ENCODE assay signal across 8 mouse cellular contexts in genomic region chr12:26067866-26068684, GRCm38 (mm10).
A peak's percentile ranks its signal among the peaks of the same experiment; 100 is the strongest.
DNase-seq lines count a peak whose midpoint lies in the region; ATAC-seq and TF ChIP-seq lines count a peak whose summit lies in the region.

No protein-coding gene starts in this region.

- H3K4me2 ChIP-seq in forebrain, embryonic 13.5 days, result peak overlapping the region; percentile 55
- H3K4me2 ChIP-seq in hindbrain, embryonic 14.5 days (replicated peaks), result peak overlapping the region; percentile 42
- H3K4me2 ChIP-seq in midbrain, embryonic 16.5 days (ENCODE audit: low read length), result peak overlapping the region; percentile 41

- H3K27ac ChIP-seq in forebrain, embryonic 13.5 days, result peak overlapping the region; percentile 44; the same call in 1 of the 2 replicates
- H3K27ac ChIP-seq in hindbrain, embryonic 14.5 days, result no peak overlapping the region
- no peak overlapping the region for H3K27ac ChIP-seq in liver, adult 2 months (replicated peaks; ENCODE audit: insufficient read depth, low read depth, low read length)
- no peak overlapping the region for H3K27ac ChIP-seq in midbrain, embryonic 16.5 days (ENCODE audit: low read length)

- ATAC-seq in forebrain, embryonic 13.5 days, result peak; percentile 53; the same call in 1 of the 2 replicates
- ATAC-seq in hindbrain, embryonic 14.5 days (ENCODE audit: low FRiP score), result no peak; the same call in 1 of the 2 replicates
- peak; percentile 62 for ATAC-seq in midbrain, embryonic 16.5 days
- ATAC-seq in cerebellum, adult (ENCODE audit: insufficient number of reproducible peaks, low FRiP score, low TSS enrichment), result no peak

- H3K36me3 ChIP-seq in forebrain, embryonic 13.5 days (ENCODE audit: poor library complexity, severe bottlenecking), result no peaks in the 10 kb centered on the region
- no peaks in the 10 kb centered on the region for H3K36me3 ChIP-seq in hindbrain, embryonic 14.5 days (replicated peaks; ENCODE audit: control insufficient read depth, insufficient read depth)
- H3K36me3 ChIP-seq in liver, adult 2 months (ENCODE audit: control insufficient read depth, insufficient read depth, low read length), result no peaks in the 10 kb centered on the region
- H3K36me3 ChIP-seq in midbrain, embryonic 16.5 days (ENCODE audit: control insufficient read depth, insufficient read depth, low read length), result no peaks in the 10 kb centered on the region

- TF ChIP-seq POLR2A in liver, adult 2 months (IDR thresholded peaks at IDR 0.05; ENCODE audit: extremely low read depth, insufficient read depth, low read length), result no peak

- peak overlapping the region; percentile 53 for H3K9ac ChIP-seq in forebrain, embryonic 13.5 days
- peak overlapping the region; percentile 34 for H3K9ac ChIP-seq in hindbrain, embryonic 14.5 days
- no peak overlapping the region for H3K9ac ChIP-seq in liver, adult 2 months (ENCODE audit: low read depth, low read length)
- H3K9ac ChIP-seq in midbrain, embryonic 16.5 days (ENCODE audit: low read depth, low read length), result peak overlapping the region; percentile 45

- H3K4me1 ChIP-seq in forebrain, embryonic 13.5 days, result peaks cover 12% of the 10 kb centered on the region
- H3K4me1 ChIP-seq in hindbrain, embryonic 14.5 days (replicated peaks; ENCODE audit: control insufficient read depth, insufficient read depth, low read length), result peaks cover 10% of the 10 kb centered on the region; the same call in 1 of the 2 replicates
- H3K4me1 ChIP-seq in liver, adult 2 months (ENCODE audit: control insufficient read depth, insufficient read depth, low read length), result no peaks in the 10 kb centered on the region
- peaks cover 8% of the 10 kb centered on the region for H3K4me1 ChIP-seq in midbrain, embryonic 16.5 days (ENCODE audit: control insufficient read depth, insufficient read depth, low read length)

- no peaks in the 10 kb centered on the region for H3K79me2 ChIP-seq in liver, adult 2 months (ENCODE audit: control insufficient read depth, insufficient read depth, low read length)

- whole genome bisulfite sequencing in forebrain, embryonic 13.5 days, result 7% methylated on average over 24 of the region's 24 CpGs
- 5% methylated on average over 24 of the region's 24 CpGs for WGBS in hindbrain, embryonic 14.5 days
- 15% methylated on average over 24 of the region's 24 CpGs for WGBS in liver, adult 2 months
- 5% methylated on average over 24 of the region's 24 CpGs for WGBS in midbrain, embryonic 16.5 days

- peak overlapping the region; percentile 9; the same call in 1 of the 2 replicates for H3K4me3 ChIP-seq in forebrain, embryonic 13.5 days
- H3K4me3 ChIP-seq in hindbrain, embryonic 14.5 days (replicated peaks; ENCODE audit: low read length), result peak overlapping the region; percentile 5; the same call in 1 of the 2 replicates
- H3K4me3 ChIP-seq in liver, adult 2 months (ENCODE audit: insufficient read depth, low read depth, low read length), result no peak overlapping the region
- H3K4me3 ChIP-seq in midbrain, embryonic 16.5 days (ENCODE audit: low read depth, low read length), result peak overlapping the region; percentile 11; the same call in 1 of the 2 replicates

- peak; percentile 6 for DNase-seq in urinary bladder, postnatal 14 days (ENCODE audit: low spot score)
- no peak for DNase-seq in urinary bladder, adult 2 months (ENCODE audit: low spot score)
- DNase-seq in hindbrain, embryonic 14.5 days (ENCODE audit: low spot score), result peak; percentile 51
- DNase-seq in liver, adult 2 months (ENCODE audit: extremely low read depth, low read depth, low spot score), result peak; percentile 28
- peak; percentile 50 for DNase-seq in thymus, postnatal 0 days (ENCODE audit: low spot score)

- H3K9me3 ChIP-seq in forebrain, embryonic 13.5 days (replicated peaks), result no peaks in the 10 kb centered on the region
- H3K9me3 ChIP-seq in hindbrain, embryonic 14.5 days (ENCODE audit: control insufficient read depth, low read length), result no peaks in the 10 kb centered on the region
- H3K9me3 ChIP-seq in midbrain, embryonic 16.5 days (replicated peaks; ENCODE audit: control insufficient read depth, low read length, poor library complexity, severe bottlenecking), result no peaks in the 10 kb centered on the region

- no peaks in the 10 kb centered on the region for H3K27me3 ChIP-seq in forebrain, embryonic 13.5 days
- H3K27me3 ChIP-seq in hindbrain, embryonic 14.5 days (ENCODE audit: control insufficient read depth, insufficient read depth, low read length), result no peaks in the 10 kb centered on the region
- no peaks in the 10 kb centered on the region for H3K27me3 ChIP-seq in liver, adult 2 months (ENCODE audit: control insufficient read depth, insufficient read depth, low read length)
- H3K27me3 ChIP-seq in midbrain, embryonic 16.5 days (ENCODE audit: control insufficient read depth, insufficient read depth, low read depth, low read length), result no peaks in the 10 kb centered on the region

- no peak for TF ChIP-seq CTCF in liver, adult 2 months (IDR thresholded peaks at IDR 0.05; ENCODE audit: low read depth, low read length)

Comparison
In these comparisons a context has a peak if more than half of its experiments do, and no peak if none do; other contexts are left out.
1. ATAC-seq: peak in forebrain, embryonic 13.5 days (single experiment) and midbrain, embryonic 16.5 days (single experiment); none in hindbrain, embryonic 14.5 days (single experiment) and cerebellum, adult (single experiment).
2. Peak in every context shown above with its lines, with median percentiles within 50 percentile points of each other: H3K4me2 ChIP-seq.